Mouse (Mus musculus) kidney, postnatal 25 days (tissue): ENCODE data around the gene Grifin.

ENCODE experiments used
- DNase-seq, 2 experiments: peaks; one replicate each; pipeline ENCODE4 v3.0.0; 2021; ENCODE audit warnings: mixed read lengths in 2 of 2

The Grifin gene

GRCm38 (mm10) chr5:140564896-140565295 lies at the start of gene Grifin:
Gene Grifin, minus strand, starts transcription at chr5:140565071.
- DNase-seq, result no peak

GRCm38 (mm10) chr5:140614141-140614540 lies 49.3 kb upstream of the Grifin start:
- DNase-seq, result no peak

GRCm38 (mm10) chr5:140612191-140612590 lies 47.3 kb upstream of the Grifin start:
- DNase-seq, result no peak

GRCm38 (mm10) chr5:140611611-140612185 lies 46.8 kb upstream of the Grifin start:
- DNase-seq, result no peak

DNA sequence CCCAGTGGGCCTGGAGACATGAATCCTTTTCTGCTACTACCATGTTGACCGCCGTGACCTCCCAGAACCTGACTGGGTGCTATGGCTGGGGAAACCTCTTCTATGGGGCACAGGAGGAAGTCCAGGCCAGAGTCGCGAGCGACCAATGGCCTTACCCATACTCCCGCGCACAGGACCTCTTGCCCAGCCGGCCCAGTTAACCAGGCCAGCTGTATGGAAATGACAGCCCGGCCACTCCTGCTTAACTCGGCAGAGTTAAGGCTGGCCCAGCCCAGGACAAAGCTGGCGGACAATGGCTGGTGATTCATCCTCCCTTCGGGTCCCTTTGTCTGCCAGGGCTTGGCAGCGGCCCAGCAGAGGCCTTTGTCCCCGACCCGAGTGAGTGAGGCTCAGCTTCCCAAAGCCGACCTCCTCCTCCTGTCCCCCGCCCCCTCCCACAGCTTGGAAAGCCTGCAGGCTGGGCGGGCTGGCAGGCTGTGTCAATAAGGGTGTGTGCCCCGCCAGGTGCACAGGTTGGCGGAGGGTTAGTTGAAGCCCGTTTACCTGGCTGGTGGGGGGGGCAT lies 46.2 kb upstream of the Grifin start:
- peak; percentile 77 to 87 for DNase-seq

- DNase-seq, result peak; percentile 60 to 77
Observed at GRCm38 (mm10) chr5:140610273-140611011, 45.6 kb upstream of the Grifin start.

DNA sequence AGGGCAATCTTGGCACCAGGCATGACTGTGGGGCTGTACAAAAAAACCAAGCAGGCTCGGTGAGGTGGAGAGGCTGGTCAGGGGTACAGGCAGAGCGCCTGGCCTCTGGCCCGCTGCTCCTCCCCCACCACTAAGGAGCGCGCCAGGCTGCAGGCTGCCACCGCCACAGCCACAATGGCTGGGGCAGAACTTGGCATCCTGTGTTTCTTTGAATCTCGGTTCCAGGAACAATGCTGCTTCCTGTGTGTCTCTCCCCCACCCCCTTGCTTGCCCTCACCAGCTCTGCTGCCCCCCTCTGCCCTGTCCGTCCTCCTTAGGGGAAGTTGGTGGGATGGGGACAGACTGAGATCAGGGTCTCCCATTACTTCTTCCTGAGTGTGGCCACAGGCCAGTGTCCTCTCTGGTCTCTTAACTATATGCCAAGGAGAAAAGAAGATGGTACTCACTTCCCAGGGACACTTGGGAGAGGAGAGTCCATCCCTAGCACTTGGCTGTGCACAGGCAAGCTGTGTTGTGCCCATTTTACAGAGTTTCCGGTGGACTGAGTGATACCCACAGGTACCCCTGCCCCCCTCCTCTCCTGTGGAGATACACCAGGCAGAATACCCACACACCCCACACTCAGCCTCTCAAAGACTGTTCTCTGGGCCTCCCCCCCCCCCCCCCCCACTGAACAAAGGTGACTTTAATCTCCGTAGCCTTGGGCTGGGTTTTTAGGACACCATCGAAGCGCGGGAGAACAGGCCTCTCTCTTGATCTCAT lies 44.8 kb upstream of the Grifin start:
- peak; percentile 52 to 70 for DNase-seq

- no peak for DNase-seq
Observed at GRCm38 (mm10) chr5:140608634-140609015, 43.8 kb upstream of the Grifin start.

DNA sequence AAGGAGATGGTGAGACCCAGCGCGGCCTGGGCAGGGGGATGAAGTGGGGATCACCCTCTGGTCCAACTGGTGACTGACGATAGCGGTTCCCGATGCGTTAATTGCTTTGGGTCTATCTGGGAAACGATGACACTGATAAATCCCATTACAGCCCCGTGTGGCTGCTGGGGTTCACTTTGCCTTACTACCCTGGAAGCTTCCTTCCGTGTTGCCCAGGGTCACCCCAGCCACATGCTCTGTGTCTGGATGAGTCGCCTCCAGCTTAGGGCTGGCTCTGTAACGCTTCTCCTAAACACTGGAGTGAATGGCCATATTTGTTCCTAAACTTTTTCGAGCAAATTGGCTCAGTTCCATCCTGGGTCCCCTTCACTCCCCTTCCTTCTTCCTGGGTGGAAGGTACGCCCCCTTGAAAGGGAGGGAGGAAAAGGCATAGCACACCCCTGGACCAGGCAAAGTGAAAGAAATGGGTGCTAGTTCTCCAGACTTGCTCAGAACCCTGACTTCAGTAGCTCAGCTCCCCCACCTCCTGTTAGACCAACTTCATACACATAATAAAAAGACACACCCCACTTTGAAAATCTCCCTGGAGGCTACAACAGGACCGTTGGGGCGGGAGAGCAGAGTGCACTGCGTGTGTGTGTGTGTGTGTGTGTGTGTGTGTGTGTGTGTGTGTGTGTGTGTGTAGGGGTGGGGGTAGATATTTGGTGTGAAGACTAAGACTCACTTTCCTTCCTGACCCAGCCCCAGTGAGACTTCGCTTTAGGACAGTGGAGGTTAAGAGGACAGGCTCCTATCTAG lies 43.2 kb upstream of the Grifin start:
- no peak for DNase-seq

- DNase-seq, result peak; percentile 93 to 97
Observed at GRCm38 (mm10) chr5:140607001-140607835, 42.3 kb upstream of the Grifin start, which contains the start of gene Lfng. Gene Lfng, plus strand, starts transcription at chr5:140607320.

DNA sequence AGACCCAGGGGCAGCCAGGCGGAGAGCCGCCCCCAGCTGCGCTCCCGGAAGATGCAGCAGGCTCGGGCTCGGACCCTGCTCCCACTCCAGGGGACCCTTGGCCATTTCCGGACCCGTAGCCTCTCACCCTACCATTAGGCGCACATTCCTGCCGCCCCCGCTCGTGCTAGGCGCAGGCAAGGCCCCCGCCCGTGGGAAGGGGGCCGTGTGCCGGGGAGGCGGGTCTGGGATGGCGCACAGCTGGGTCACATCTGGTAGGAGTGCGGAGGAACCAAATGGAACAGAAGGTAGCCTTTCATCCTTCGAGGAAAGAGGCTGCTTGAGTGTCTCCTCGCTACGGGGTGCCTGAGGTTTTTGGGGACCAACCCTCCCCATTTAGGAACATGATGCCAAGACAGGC lies 41.5 kb upstream of the Grifin start:
- DNase-seq, result peak; percentile 36 to 70

- no peak for DNase-seq
Observed at GRCm38 (mm10) chr5:140605228-140605627, 40.4 kb upstream of the Grifin start.

- no peak for DNase-seq
Observed at GRCm38 (mm10) chr5:140604386-140604785, 39.5 kb upstream of the Grifin start.

GRCm38 (mm10) chr5:140602540-140602939 lies 37.7 kb upstream of the Grifin start:
- no peak for DNase-seq

GRCm38 (mm10) chr5:140601712-140602111 lies 36.8 kb upstream of the Grifin start:
- no peak for DNase-seq

DNA sequence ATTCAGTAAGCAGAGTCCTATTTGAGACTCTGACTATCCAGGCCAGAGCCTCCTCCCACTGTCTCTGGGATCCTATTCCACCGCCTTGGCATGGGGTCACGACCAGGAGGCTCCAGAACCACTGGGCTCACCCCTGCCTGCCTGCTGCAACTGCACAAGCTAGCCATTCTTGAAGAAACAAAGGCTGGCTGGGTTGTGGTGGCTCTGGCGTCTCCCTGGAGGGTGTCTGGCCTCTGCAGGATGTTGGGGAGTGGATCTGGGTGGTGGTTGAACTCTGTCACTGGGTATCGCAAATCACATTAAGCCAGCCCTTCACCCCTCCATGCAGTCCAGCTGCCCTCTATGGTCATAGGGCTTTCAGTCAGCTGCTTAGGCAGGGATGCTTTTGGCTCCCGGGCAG lies 35.1 kb upstream of the Grifin start:
- DNase-seq, result peak in 1 of 2 experiments; percentile 55

- DNase-seq, result no peak
Observed at GRCm38 (mm10) chr5:140597787-140598186, 32.9 kb upstream of the Grifin start.

DNA sequence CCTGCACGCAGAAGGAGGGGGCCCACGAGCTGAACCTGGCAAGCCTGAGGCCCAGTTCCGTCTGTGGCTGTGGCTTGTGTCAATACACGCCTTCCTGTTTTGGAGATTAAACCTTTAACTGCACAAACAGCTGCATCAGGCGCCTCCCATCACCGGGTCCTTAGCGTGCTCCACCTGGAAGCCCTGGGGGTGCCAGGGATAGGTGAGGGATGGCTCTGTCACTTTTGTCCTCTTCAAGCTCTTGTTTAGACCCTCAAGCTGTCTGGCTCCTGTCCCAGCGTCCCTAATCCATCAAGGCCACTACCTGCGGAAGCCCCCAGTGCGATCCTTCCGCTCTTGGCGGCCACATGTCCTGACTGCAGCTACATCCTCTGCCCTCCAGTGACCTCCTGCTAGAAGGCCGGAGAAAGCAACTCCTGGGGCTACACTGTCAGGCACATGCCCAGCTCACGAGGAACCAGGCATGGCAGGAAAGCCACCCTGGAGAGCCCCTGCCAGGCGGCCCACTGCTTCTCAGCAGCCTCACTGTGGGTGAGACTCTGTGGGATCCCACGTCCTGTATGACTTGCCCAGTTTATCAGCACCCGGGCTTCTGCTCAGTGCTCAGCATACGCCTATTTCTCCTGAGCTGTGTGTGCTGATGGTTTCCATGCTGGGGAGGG lies 32.2 kb upstream of the Grifin start:
- peak; percentile 80 to 93 for DNase-seq

- no peak for DNase-seq
Observed at GRCm38 (mm10) chr5:140596426-140596825, 31.6 kb upstream of the Grifin start.

DNA sequence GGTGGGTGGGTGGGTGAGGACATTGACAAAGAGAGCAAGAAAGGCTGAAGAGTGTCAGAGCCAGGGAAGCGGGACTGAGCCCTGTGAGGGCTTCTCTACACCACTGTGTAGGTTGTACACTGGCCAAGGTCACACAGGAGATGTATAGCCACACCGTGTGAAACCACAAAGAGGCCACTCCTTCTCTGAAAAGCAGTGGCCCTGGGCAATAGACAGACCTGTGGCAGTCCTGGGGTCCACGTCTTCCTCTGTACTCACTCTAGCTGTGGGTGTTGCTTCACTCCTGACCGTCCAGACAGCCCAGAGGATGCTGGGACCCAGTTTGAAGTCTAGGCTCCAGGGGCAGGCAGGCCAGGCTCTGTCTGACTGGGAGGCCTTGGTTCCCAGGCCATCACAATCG lies 30.0 kb upstream of the Grifin start:
- DNase-seq, result no peak
